Mouse (Mus musculus) urinary bladder, postnatal 10 days (tissue): ENCODE results near the gene Col5a1.

Experiments used
- DNase-seq: peaks from one replicate; pipeline ENCODE4 v3.0.0; 2022; ENCODE audit warnings: low spot score

Col5a1 gene

DNA sequence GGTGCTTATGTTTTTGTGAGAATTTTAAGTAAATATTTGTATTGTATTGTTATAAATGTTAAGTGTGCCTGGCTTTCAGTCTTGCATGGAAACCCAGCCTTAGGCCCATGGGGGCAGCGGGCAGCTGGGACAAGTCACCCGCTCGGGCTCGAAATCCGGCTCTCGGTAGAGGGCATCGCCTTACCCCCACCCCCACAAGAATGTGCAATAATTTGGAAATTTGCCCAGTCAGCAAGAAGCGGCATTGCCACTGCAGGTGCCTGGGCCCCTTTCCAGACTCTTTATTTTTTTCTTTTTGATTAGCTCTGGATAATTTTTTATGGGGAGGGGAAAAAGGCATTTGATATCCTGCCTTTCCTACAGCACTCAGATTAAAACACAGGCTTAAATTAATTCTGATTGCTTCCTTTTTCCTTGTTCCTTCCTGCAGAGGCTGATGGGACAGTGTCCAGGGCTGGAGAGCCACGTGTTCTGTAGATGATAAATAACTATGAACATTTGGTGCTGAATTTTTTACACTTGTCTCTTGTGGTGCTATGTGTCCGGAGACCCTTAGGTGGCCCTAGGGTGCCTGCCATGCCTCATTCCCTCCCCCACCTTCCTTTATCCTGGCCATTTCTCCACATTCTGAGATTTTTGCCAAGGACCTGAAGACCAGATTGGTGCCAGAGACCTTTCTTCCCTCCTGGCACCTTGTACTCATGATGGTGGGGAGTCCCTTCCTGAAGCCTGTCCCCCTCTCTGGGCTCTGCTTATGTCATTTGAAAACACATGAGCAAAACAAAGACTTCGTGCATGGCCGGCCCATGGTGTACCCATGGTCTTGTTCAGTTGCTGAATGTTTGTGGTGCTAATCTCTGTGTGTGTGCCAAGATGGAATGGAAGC lies 151.5 kb downstream of the Col5a1 start:
- DNase-seq, result no peak

DNA sequence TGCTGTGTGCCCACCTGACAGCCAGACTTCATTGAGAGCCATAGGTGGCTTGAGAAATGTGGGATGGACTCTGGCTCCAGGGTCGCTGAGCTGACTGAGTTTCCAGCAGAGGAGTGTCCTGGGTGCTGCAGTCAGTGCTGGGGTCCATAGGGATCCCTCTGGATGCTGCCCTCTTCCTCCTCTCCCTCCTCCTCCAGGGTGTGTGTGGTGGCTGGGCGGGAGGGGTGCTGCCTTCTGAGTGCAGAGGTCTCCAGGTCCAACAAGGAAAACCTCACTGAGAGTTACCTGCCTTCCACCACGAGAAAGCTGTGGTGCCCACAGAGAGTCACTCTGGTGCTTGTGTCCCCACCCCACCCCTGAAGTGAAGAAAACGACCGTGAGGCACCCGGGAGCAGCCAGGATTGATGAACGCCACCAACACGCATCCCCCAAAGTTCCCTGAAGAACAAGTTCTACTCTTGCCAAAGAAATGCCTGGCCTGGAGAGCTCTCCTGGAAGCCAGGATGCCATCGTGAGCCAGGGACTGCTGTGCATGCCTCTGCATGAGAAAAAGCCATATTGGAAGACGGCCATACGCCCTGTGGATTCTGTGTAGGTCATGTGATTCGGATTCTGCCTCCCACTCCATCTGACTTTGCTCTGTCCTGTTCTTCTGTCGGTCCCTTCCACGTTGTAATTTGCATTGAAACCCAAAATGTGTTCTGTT lies 152.3 kb downstream of the Col5a1 start:
- no peak for DNase-seq

DNA sequence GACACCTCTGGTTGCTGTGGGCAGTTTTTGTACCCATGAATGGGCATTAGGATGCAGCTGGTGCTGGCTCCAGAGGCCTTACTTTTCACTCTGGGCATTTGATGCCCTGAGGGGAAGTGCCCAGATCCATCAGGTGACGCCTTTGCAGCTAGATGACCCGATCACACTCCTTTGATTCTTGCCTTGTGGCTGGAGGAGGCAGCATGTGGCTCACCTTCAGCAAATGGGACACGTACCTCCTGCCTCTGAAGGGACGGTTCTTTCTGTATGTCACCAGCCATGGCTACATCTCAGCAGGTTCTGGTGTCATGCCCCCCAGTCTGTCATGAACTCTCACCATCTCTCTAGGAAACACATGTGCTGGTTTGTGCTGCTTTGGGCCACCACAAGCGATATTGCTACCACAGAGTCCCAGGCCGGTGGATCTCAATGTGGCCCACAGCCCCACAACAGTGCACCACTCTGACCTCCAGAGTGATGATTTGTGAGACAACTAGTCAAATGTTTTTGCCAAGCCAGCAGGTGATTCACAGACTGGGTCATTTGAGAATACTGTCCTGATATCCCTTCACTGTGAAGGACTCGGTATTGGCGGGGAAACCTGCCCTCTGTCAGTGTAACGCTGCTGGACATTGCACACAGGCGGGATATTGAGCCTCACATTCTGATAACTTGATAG lies 153.6 kb downstream of the Col5a1 start:
- DNase-seq, result no peak

DNA sequence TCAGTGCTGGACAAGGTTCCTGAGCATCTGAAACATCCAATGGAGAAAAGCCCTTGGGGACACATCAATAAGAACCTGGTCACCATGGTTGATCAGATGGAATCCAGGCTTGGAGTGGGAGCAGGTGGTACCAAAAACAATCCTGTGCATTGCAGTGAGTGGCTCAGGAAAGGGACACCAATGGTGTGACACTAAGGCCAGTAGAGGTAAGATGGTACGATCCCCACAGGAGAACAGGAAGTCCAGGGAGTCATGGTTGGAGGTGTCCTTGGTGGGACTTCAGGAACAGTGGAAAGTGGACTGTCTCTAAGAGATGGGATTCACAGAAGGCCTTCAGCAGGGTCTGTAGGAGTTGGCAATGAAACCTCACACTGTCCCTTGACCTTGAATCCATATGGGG lies 154.2 kb downstream of the Col5a1 start:
- DNase-seq, result no peak

DNA sequence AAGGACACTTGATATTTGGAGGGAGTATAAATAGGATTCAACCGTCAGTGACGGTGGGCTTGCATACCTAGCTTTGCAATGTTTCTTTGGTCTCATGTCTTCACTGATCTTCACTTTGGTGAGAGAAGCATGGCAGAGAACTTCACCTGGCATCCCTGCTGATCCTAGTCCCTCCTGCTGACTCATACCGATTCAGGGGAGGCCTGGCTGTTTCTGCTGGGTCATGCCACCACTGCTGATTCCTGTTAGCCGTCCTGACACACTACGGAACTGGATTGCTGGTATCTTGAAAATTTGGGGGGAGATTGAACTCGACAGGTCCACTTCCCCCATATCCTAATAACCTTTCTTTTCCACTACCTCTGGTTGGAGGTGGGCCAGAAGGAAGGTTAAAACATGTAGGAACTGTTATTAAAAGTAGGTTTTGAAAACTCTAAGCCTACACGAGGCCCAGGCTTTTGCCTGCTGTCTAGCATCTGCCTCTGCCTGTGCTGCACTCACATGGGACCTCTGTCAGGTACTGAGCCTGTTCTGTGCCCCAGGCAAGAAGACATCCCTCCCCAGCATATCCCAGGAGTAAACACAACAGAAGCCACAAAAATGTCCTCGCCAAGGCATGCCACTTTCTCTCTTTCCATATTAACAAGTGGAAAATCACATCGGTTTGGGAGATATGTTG lies 158.8 kb downstream of the Col5a1 start:
- no peak for DNase-seq

DNA sequence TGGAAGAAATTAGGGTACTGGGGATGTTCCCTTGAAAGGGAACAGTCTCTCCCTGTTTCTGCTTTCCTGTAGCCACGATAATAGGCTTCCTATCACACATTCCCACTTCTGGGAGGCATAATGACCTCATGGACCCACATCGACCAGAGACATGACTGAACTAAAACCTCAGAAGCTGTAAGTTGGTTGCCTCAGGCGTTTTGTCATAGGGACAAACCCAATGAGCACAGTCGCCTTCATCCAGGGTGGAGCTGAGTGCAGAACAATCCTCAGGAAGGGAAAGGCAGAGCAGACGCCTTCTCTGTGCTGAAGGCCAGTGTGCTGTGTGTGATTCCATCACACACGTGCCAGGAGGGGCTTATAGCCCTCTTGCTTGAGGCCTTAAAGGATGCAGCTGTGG lies 160.1 kb downstream of the Col5a1 start:
- no peak for DNase-seq

DNA sequence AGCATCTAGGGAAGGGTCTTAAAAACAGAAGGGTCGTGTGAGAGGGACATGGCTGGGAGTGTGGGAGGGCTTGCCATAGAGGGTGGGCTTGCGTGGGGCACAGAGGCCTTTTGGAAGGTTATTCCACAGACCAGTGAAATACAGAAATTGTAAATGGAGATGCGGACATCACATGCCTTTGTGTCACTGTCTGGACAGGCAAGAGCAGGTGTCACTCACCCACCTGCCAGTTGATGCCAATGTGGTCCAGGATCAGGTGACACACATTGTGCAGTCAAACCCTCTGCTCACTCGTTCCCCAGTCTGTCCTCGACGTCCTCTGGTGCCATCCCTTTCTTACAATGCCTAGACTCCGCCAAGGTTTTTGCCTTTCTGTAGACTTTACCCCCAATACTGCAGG lies 160.9 kb downstream of the Col5a1 start:
- no peak for DNase-seq

DNA sequence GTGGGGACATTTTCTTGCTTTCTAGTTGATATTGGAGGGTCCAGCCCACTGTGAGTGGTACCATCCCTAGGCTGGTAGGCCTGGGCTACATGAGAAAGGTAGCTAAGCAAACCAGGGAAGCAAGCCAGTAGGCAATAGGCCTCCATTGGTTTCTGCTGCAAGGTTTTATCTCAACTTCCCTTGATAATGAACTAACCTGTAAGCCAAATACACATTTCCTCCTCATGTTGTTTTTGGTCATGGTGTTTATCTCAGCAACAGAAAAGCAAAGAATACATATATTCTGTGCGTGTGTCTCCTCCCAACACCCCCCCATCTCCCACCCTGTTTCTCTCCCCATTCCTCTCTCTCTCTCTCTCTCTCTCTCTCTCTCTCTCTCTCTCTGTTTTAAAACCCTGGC lies 173.7 kb downstream of the Col5a1 start:
- no peak for DNase-seq

DNA sequence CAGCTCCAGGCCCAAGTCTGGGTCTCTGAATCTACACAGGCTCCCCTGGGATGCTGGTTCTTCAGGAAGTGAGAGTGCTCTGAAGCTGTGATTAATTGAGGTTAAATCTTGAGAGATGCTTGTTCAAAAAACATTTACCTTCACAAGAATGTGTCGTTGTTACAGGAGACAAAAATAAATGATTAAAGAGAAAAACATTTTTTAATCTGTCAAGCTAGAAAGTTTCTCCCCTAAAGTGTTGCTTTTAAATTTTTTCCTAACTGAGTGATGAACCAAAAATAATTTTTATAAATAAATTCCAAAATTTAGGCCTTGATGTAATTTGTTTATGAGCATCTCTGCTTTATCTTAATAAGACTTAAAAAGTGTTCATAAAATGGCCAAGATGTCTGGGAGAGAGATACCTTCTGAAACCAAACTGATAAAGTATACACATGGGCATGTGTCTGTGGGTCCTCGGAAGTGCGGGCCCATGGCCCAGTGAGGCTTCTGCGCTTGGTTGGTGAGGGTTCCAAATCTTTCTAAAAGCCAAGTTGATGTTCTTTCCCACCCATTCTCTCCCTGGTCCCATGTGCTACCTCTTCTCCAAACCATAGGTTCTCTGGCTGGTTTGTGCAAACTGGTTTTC lies 177.6 kb downstream of the Col5a1 start:
- DNase-seq, result no peak

DNA sequence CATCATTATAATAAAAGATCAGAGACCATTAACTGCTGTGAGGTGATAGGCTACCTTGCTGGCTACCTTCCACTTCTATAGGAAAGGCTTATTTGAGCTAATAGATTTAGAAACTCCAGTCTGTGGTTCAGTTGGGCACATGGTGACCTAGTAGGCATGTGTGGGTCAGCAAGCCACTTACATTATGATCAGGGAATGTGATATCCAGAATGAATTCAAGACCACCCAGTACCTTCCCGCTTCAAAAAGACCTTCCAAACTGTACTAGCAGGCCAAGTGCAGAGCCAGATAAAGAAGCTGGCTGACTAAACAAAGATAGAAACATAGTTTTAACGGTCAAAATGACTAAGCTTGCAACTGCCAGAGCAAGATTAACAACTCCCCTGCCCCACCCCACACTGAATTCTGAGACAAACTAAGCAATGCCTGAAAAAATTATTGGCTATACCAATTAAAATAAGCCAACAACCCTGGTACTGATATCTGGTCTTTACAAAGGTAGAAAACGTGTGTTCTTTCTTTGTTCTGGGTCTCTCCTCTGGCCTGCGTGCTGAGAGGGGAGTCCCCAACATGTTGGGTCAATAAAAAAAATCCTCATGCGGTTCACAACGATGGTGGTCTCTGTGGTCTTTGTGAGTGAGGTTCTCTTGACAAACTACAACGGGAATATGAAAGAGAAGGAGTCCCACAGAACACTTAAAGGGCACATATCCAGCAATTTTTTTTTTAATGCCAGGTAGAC lies 178.3 kb downstream of the Col5a1 start:
- no peak for DNase-seq

DNA sequence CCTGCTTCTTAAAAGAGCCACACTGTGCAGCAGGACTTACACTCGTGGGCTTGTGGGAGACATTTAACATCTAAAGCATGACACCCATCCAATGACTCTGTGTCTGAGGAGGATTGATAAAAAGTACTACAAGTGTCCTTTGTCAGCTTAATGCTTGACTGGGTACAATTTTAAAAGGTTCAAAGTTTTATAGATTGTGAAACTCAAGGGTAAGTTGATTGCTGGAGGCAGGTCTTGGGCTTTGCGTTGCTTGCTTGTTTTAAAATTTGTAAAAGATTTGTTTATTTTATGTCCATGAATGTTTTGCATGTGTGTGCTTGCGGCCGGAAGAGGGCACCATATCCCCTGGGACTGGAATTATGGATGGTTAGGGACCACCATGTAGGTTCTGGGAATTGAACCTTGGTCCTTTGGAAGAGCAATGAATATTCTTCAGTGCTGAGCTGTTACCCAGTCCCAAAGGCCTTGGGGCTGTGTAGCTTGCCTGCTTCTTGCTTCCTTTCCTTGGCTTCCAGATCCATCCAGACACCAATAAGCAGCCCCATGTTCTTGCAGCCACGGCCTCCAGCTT lies 178.9 kb downstream of the Col5a1 start:
- no peak for DNase-seq

DNA sequence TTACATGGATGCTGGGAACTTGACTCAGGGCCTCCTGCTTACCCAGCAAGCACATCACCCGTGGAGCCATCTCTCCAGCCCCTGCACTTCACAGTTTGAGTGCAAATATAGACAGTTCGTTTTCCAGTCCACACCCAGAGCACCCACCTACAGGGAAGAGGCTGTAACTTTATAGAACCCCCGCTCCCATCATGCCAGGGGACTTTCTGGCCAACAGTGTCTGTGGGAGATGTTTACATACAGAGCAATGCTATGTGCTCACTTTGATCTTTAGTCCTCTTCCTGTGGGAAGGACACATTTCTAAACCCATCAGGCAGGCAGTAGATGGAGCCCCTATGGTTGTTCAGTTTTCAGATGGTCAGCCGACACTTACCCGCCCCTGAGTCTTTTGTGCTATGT lies 180.5 kb downstream of the Col5a1 start:
- DNase-seq, result no peak

DNA sequence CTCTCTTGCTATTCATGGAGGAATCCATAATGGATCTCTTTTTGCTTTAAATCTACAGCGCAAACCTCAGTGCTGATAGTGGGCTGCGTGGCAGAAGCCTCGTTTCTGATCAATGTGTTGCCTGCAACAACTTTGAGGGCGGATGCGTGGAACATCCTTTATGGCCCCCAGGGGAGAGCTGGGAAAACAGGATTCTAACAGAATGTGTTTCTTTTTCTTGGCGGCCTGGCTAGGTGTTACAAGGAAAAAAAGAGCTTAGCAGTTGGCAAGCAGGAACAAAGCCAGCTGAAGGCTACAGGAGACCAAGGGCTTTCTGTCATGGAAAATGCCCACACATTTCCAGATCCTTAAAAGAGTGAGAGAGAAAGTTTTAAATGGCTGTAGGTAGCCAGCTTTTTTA lies 180.9 kb downstream of the Col5a1 start:
- DNase-seq, result no peak

DNA sequence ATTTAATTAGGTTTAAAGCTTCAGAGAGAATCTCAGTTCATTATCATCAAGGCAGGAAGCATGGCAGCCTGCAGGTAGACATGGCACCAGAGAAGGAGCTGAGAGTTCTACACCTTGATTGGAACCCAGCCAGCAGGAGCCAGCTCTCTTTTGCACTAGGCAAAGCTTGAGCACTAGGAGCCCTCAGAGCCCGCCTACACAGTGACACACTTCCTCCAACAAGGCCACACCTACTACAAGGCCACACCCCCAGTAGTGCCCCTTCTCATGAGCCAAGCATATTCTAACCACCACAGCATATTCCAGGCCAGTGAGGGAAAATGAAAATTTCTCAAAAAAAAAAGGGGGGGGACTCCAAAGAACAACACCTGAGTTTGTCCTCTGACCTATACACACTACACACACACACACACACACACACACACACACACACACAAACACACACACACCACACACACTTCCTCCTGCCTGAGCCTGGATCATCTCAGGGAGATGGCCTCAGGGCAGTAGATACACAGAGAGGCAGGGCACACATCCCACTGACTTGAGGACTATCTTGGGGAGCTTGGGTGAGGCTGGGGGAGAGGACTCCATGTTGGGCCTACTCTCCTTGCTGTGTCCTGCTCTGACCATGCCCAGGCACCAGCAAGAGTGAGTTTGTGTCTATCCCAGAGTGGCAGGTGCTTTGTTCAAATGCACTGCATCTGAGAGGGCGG lies 181.8 kb downstream of the Col5a1 start:
- DNase-seq, result no peak

DNA sequence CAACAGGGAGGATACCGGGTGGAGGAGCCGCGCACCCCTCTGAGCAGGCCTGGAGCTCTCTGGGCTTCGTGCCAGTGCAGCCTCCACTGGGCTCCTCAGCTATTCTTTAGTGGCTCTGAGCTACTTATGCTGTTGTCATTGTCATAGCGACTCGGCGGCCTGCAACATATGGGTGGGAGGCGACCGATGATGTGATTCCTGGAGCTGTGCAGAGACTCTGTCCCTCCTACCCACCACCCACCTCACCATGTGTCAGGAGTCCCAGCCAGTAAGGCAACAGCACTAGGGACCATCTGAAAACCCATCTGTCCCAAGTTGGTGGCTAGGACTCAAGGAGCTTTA lies 182.3 kb downstream of the Col5a1 start:
- DNase-seq, result no peak

DNA sequence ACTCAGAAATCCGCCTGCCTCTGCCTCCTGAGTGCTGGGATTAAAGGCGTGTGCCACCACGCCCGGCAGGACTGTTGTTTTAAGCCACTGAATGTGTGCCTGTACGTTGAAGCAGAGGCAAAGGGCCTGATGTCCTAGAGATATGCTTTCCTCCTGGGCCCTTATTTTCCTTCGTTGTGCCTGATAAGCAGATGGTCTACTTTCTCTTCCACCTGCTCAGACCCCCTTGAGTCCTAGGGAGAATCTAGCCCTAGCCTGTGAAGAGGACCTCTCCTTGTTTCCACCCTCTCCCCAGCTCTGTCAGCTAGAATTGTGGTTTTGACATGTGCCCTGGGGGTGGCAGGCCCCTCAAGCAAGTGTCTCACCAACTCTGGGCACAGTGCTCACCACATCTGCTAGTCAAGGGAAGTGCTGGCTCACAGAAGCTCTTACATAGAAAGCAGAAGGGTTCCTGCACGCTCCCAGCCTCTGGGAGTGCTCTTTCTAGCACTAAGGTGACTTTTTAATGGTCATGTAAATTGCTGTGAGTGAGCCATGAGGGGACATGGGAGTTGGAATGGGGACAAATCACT lies 189.5 kb downstream of the Col5a1 start:
- no peak for DNase-seq

DNA sequence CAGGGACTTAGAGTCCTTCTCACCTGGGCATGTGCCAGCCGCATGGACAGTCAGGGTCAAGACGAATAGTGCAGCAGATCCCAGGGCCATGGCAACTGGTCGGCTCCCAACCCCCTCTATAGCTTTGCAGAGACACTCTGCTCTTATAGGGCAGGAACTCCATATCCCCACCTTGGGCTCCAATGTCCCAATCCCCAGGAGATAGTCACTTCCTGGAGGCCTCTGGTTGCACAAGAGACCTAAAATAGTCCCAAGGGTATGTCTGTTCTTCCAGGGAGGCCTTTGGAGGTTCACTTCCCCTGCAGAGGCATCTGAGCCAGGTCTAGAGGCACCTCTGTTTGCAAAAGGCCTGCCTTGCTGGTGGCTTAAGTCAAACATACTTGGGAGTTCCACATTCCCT lies 198.5 kb downstream of the Col5a1 start, which contains the start of gene Fcnb:
Fcnb (minus strand) TSS at position 118 of the 400 bp plus-strand sequence.
- DNase-seq, result no peak

DNA sequence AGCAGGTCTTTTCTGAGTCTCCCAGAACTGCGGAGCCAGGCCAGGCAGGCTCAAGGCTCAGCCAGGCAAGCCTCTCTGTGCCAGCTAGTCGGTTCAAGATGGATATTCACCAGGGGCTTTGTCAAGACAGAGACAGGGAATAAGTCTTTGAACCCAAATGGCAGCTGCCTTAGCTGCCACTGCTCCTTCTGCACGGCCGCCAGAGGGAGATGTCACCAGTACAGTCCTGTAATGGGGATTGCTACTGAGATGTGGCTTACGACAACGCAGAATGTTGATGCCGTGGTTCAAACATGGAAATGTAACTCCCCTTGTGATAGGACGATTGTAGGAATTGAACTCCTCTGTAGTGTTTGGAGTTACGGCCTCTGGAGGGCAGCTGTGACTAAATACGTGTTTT lies 199.9 kb downstream of the Col5a1 start:
- DNase-seq, result no peak

DNA sequence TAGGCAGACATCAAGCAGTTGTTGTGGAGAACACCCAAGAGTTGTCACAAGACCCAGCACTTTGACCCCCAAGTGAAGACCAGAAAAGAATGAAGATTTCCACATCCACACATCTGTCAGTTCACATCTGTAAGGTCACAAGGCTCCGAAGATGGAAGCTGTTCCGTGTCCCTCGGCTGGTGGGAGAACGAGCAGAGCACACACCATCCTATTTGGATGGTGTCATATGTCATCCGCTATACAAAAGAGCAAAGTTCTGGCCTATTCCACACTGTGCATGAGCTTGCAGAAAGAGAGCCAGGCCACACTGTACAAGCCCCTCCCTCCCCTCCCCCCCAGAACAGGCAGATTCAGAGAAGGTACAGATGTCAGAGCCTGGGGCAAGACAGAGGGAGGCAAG lies 202.9 kb downstream of the Col5a1 start:
- DNase-seq, result no peak
